8 mouse cellular contexts compared by ENCODE assay signal in the genomic region with DNA sequence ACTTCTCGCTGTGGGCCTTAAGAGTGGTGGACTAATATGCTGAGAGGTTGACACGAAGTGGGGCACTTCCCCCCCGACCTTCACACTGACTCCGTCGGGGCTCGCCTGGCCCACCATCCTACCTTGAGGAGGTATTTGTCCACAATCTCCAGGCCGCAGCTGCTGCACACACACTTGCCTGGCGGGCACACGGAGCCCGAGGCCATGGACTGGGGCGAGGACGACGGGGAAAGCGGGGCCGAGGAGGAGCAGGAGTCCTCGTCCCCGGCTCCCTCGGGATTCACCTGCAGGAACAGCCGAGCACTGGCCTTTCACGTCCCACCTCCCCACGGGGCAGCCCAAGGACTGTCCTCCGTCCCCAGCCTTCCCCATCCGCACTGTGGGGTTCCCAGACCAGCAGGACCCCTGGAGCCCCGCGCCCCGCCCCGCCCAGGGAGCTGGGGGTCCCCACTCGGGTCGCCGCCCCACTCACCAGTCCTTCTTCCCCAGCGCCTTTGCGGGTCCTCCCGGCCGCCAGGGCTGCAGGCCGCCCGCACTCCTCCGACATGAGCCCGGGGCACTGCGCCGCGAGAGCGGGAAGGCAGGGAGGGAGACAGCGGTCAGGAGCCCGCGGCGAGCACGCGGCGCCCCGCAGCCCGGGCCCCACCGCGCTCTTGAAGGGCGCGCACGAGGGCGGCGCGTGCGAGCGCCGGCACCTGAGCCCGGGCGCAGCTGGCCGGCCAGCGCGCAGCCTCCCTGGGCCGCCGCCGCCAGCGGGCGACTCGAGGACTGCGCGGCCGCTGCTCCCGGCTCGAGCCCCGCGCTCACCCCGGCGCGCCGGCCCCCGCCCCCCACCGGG. TPM values are rescaled to one million over a fixed set of nuclear protein-coding genes. Genes with fewer than 3 reads are reported as not detected.
A peak's percentile ranks its signal among the peaks of the same experiment; 100 is the strongest.
DNase-seq lines count a peak whose midpoint lies in the region; ATAC-seq lines count a peak whose summit lies in the region.

No protein-coding gene starts in this region.

- H3K9ac ChIP-seq in embryonic facial prominence, embryonic 11.5 days (replicated peaks; ENCODE audit: low read length): peak overlapping the region; percentile 84
- H3K9ac ChIP-seq in hindbrain, embryonic 15.5 days: 0 out of 2 replicates have a peak overlapping the region, but pooled peaks have one; percentile 17
- H3K9ac ChIP-seq in midbrain, embryonic 11.5 days (ENCODE audit: low read length): peak overlapping the region; percentile 54

- H3K27me3 ChIP-seq in heart, embryonic 10.5 days (ENCODE audit: insufficient read depth, poor library complexity, severe bottlenecking): peaks cover 83% of the 10 kb centered on the region
- peaks cover 19% of the 10 kb centered on the region for H3K27me3 ChIP-seq in embryonic facial prominence, embryonic 11.5 days (ENCODE audit: control insufficient read depth, insufficient read depth, low read length)
- peaks cover 56% of the 10 kb centered on the region for H3K27me3 ChIP-seq in hindbrain, embryonic 15.5 days
- peaks cover 80% of the 10 kb centered on the region for H3K27me3 ChIP-seq in midbrain, embryonic 11.5 days (ENCODE audit: control insufficient read depth, insufficient read depth, low read length)

- DNase-seq in heart, embryonic 10.5 days (ENCODE audit: low spot score): no peak
- DNase-seq in heart, adult 8-10 months (ENCODE audit: low spot score): no peak
- DNase-seq in embryonic facial prominence, embryonic 11.5 days (ENCODE audit: low spot score): peak; percentile 78
- DNase-seq in midbrain, embryonic 11.5 days (ENCODE audit: low spot score, missing footprints): peak; percentile 97
- no peak for DNase-seq in left cerebral cortex, adult 8-10 months (ENCODE audit: low spot score in 2 of 2)
- no peak for DNase-seq in layer of hippocampus, postnatal 36 days

- peak overlapping the region; percentile 69 for H3K27ac ChIP-seq in heart, embryonic 10.5 days
- H3K27ac ChIP-seq in embryonic facial prominence, embryonic 11.5 days (replicated peaks; ENCODE audit: low read depth, low read length): peak overlapping the region; percentile 78
- no peak overlapping the region for H3K27ac ChIP-seq in hindbrain, embryonic 15.5 days (replicated peaks)
- H3K27ac ChIP-seq in midbrain, embryonic 11.5 days (ENCODE audit: low read depth, low read length): no peak overlapping the region

- peak overlapping the region; percentile 81 for H3K4me2 ChIP-seq in embryonic facial prominence, embryonic 11.5 days (ENCODE audit: low read depth, low read length)
- peak overlapping the region; percentile 76 for H3K4me2 ChIP-seq in hindbrain, embryonic 15.5 days
- peak overlapping the region; percentile 79 for H3K4me2 ChIP-seq in midbrain, embryonic 11.5 days

- H3K9me3 ChIP-seq in heart, embryonic 10.5 days: no peaks in the 10 kb centered on the region
- H3K9me3 ChIP-seq in embryonic facial prominence, embryonic 11.5 days (replicated peaks; ENCODE audit: control insufficient read depth, low read length): no peaks in the 10 kb centered on the region
- no peaks in the 10 kb centered on the region for H3K9me3 ChIP-seq in hindbrain, embryonic 15.5 days
- H3K9me3 ChIP-seq in midbrain, embryonic 11.5 days (ENCODE audit: control insufficient read depth, low read length): no peaks in the 10 kb centered on the region

- peak overlapping the region; percentile 63 for H3K4me3 ChIP-seq in heart, embryonic 10.5 days
- H3K4me3 ChIP-seq in embryonic facial prominence, embryonic 11.5 days (ENCODE audit: low read depth, low read length): peak overlapping the region; percentile 67
- peak overlapping the region; percentile 36 for H3K4me3 ChIP-seq in hindbrain, embryonic 15.5 days
- H3K4me3 ChIP-seq in midbrain, embryonic 11.5 days (ENCODE audit: low read depth, low read length): peak overlapping the region; percentile 38

- 2% methylated on average over 86 of the region's 86 CpGs for WGBS in heart, embryonic 10.5 days
- WGBS in embryonic facial prominence, embryonic 11.5 days: under 1% methylated on average over 61 of the region's 86 CpGs
- under 1% methylated on average over 86 of the region's 86 CpGs for WGBS in hindbrain, embryonic 15.5 days
- under 1% methylated on average over 72 of the region's 86 CpGs for WGBS in midbrain, embryonic 11.5 days

- H3K4me1 ChIP-seq in heart, embryonic 10.5 days: peaks cover 20% of the 10 kb centered on the region
- peaks cover 8% of the 10 kb centered on the region for H3K4me1 ChIP-seq in embryonic facial prominence, embryonic 11.5 days (ENCODE audit: control insufficient read depth, insufficient read depth, low read length)
- H3K4me1 ChIP-seq in hindbrain, embryonic 15.5 days (replicated peaks): peaks cover 14% of the 10 kb centered on the region
- peaks cover 13% of the 10 kb centered on the region for H3K4me1 ChIP-seq in midbrain, embryonic 11.5 days (ENCODE audit: control insufficient read depth, insufficient read depth, low read length)

- no peaks in the 10 kb centered on the region for H3K36me3 ChIP-seq in heart, embryonic 10.5 days
- no peaks in the 10 kb centered on the region for H3K36me3 ChIP-seq in embryonic facial prominence, embryonic 11.5 days (replicated peaks; ENCODE audit: control insufficient read depth, insufficient read depth, low read depth, low read length)
- no peaks in the 10 kb centered on the region for H3K36me3 ChIP-seq in hindbrain, embryonic 15.5 days
- no peaks in the 10 kb centered on the region for H3K36me3 ChIP-seq in midbrain, embryonic 11.5 days (ENCODE audit: control insufficient read depth, insufficient read depth, low read length)

- peak; percentile 78 for ATAC-seq in embryonic facial prominence, embryonic 11.5 days (replicated peaks; ENCODE audit: insufficient number of reproducible peaks, low FRiP score, low TSS enrichment, low read depth)
- ATAC-seq in hindbrain, embryonic 15.5 days (ENCODE audit: low FRiP score, low read depth): peak; percentile 80
- peak; percentile 88 for ATAC-seq in midbrain, embryonic 11.5 days (ENCODE audit: low FRiP score)
- no peak for ATAC-seq in monocyte, adult 5-6 weeks (replicated peaks; ENCODE audit: insufficient number of reproducible peaks, low FRiP score, low TSS enrichment, poor library complexity, severe bottlenecking)

RNA-seq across cellular contexts. Expression of a gene that starts 2.4 kb away (rescaled TPM):
- polyA plus RNA-seq in heart, embryonic 10.5 days (2016; fragmentation: Nextera tagmentation; extraction: Ambion mirVana): 0.84 and 1.0 TPM in 2 replicates
- total RNA-seq in heart, adult 8-10 months (2022): not detected
- polyA plus RNA-seq in embryonic facial prominence, embryonic 11.5 days (2014; fragmentation: Nextera tagmentation; extraction: Ambion mirVana): 55.2 and 73.1 TPM in 2 replicates
- polyA plus RNA-seq in hindbrain, embryonic 15.5 days (2015; fragmentation: Nextera tagmentation; extraction: Ambion mirVana): 0.13 and 0.28 TPM in 2 replicates
- 0.27 TPM in 1 of 2 replicates, not detected in the other for polyA plus RNA-seq in midbrain, embryonic 11.5 days (2014; fragmentation: Nextera tagmentation; extraction: Ambion mirVana)
- total RNA-seq in monocyte, adult 5-6 weeks (2017): not detected in 3 replicates
- 1 to 10 TPM; 2.5 to 5.8 (median 4.7) TPM for total RNA-seq in left cerebral cortex, adult 8-10 months (2022)
- not detected for total RNA-seq in layer of hippocampus, postnatal 36 days (2021)

Comparison
In these comparisons a context has a peak if more than half of its experiments do, and no peak if none do; other contexts are left out.
1. DNase-seq: peak in embryonic facial prominence, embryonic 11.5 days (single experiment) and midbrain, embryonic 11.5 days (single experiment); none in heart, embryonic 10.5 days (single experiment), heart, adult 8-10 months (single experiment), left cerebral cortex, adult 8-10 months (0 of 2) and layer of hippocampus, postnatal 36 days (0 of 2).
2. H3K27ac ChIP-seq: peak in heart, embryonic 10.5 days (single experiment) and embryonic facial prominence, embryonic 11.5 days (single experiment); none in hindbrain, embryonic 15.5 days (single experiment) and midbrain, embryonic 11.5 days (single experiment).
3. H3K9ac ChIP-seq: peak in every context shown above with its lines; median percentile 84 in embryonic facial prominence, embryonic 11.5 days; 54 in midbrain, embryonic 11.5 days; 17 in hindbrain, embryonic 15.5 days.
4. Peak in every context shown above with its lines, with median percentiles within 50 percentile points of each other: H3K4me3 ChIP-seq and H3K4me2 ChIP-seq.